Mouse (Mus musculus): ENCODE data around the gene Mov10l1.

The Mov10l1 gene

GRCm38 (mm10) chr15:89007781-89008180 lies 25.1 kb downstream of the Mov10l1 start:
- intact Hi-C loops (cut with DNase I) = no loop called here

GRCm38 (mm10) chr15:89016722-89017121 lies 34.0 kb downstream of the Mov10l1 start:
- intact Hi-C loops (cut with DNase I) = no loop called here

DNA sequence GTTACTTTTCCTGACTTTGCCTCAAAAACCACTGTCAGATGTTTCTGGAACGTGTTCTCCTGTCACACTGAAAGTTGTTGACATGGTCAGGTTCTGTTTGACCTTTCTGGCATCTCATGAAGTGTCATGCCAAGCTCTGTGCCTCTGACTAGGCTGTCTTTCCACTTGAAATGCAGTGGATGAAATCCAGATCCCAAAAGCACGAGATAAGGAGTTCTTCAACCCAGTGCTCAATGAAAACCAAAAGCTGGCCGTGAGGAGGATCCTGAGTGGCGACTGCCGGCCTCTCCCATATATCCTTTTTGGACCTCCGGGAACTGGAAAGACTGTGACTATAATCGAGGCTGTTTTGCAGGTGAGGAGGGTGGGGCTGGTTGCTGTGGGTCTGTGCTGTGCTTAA lies 37.4 kb downstream of the Mov10l1 start:
- intact Hi-C loops (cut with DNase I) = no loop called here

DNA sequence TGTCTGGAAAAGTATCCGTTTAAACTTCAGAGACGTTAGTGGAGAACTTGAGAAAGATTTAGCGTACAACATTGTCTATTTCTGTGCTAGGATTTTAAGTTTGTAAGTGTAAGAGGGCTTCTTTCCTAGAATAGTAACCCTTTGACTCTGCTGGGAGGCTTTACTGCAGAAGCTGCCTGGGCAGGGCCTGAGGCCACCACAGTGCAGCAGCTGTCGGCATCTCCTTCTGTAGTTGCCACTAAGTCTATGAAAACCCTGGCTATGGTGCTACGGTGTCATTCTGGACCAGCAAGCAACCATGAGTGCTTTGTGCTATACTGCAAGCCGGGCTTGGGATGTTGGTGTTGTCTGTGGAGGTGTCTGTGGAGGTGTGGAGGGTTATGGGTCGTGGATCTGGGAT lies 37.8 kb downstream of the Mov10l1 start:
- intact Hi-C loops (cut with DNase I) = no loop called here

- intact Hi-C loops (cut with DNase I) = no loop called here
Observed at GRCm38 (mm10) chr15:89044381-89044780, 61.7 kb downstream of the Mov10l1 start.

- intact Hi-C loops (cut with DNase I) = no loop called here
Observed at GRCm38 (mm10) chr15:89046356-89046755, 63.6 kb downstream of the Mov10l1 start.

DNA sequence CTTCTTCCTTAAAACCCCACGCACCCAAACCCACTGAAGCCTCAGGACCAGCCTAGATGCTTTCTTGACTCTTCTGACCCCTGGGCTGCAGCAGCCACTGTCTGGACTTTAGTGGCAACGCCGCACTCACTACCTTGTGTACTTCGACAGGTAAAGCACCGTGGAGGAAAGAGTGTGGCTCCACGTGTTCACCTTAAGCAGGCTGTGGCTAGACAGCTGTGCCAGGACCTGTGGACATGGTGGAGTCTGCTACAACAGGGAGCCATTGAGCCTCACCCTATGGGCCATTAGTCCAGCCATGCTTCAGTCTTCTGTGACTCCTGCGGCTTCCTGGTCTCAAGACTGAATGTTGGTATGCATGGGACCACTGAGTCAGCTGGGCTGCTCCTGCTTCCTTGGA lies 72.0 kb downstream of the Mov10l1 start:
- intact Hi-C loops (cut with DNase I) = no loop called here

DNA sequence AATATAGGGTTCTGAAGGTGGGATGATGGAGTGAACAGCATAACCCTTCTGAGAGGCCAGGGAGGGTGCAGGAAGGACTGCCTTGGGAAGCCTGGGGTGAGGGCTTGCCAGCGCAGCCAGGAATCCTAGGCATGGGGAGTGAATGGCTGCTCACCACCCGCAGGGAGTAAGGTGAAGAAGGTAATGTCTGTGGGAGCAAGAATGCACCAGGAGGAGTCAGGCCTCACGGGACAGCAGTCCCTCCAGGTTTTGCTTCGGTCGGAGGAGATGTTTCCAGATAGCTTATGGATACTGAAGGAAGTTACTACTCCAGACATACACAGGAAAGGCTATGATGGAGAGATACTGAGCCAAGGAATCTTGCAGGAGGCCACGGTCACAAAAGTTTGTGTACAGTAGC lies 76.0 kb downstream of the Mov10l1 start:
- intact Hi-C loops (cut with DNase I) = no loop called here

GRCm38 (mm10) chr15:89059161-89059931 lies 76.6 kb downstream of the Mov10l1 start, which contains the start of gene Panx2:
Panx2 (plus strand) TSS chr15:89059734.
- intact Hi-C loops (cut with DNase I) = no loop called here

- intact Hi-C loops (cut with DNase I) = no loop called here
Observed at GRCm38 (mm10) chr15:89060032-89060681, 77.4 kb downstream of the Mov10l1 start.

- intact Hi-C loops (cut with DNase I) = no loop called here
Observed at GRCm38 (mm10) chr15:89060811-89061460, 78.2 kb downstream of the Mov10l1 start.

DNA sequence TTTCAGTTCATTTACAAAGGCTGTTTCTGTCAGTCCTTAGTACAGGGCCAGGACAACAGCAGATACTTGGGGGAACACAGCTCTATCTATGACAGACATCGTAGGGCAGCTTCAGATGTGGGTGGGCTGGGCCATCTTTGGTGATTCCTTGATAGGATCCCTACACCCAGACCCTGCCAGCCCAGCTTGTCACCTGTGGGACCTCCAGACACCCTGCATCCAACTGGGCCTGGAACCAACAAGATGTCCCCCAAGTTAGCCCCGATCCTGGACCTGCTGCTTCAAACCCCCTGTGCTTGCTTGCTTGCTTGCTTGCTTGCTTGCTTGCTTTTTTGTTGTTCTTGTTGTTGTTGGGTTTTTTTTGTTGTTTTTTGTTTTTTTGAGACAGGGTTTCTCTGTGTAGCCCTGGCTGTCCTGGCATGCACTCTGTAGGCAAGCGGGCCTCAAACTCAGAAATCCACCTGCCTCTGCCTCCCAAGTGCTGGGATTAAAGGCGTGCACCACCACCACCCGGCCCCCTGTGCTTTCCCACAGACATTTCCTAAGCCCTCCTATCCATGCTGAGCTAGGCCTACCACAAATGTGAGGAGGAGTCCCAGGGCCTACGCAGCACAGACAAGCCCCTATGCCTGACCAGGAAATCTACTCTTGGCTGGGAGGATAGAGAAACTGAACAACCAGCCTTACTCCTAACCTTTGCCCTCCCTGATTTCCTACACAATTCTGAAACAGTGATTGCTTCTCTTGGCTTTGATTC lies 79.2 kb downstream of the Mov10l1 start:
- intact Hi-C loops (cut with DNase I) = no loop called here

- intact Hi-C loops (cut with DNase I) = no loop called here
Observed at GRCm38 (mm10) chr15:89062518-89062910, 79.8 kb downstream of the Mov10l1 start.

DNA sequence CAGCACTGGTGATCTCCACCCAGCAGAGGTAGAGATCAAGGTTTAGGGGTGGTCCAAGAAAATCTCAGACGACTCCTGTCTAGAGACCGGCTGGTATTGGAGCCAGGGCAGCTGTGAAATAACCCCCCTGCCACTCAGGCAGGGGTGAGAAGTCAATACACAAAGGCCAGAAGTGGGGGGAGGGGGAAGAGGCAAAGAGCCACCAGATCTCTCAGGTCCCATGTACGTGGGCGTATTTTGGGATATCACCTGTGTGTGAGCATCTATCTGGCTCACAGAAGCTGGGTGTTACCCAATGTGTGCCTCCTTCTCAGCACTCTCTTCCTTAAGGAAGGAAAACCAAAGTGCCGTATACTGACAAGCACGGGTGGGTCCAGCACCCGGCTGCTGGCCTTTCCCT lies 80.3 kb downstream of the Mov10l1 start:
- intact Hi-C loops (cut with DNase I) = no loop called here

DNA sequence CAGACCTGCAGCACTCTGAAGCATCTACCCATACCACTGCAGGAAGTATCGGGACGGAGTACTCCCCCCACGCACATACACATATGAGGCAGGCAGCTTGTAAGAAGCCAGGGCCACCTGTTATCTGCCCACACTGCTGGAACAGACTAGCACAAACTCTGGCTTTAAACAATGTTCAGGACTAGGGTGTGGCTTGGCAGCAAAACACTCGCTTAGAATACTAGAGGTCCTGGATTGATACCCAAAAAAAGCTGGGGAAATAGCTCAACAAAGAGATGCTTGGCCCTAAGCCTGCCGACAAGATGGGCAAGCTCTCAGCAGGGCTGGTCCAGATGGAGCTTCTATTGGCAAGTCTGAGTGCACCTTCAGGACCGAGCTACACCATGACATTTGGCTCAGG lies 80.8 kb downstream of the Mov10l1 start:
- intact Hi-C loops (cut with DNase I) = no loop called here

GRCm38 (mm10) chr15:89064891-89065290 lies 82.2 kb downstream of the Mov10l1 start:
- intact Hi-C loops (cut with DNase I) = no loop called here

- intact Hi-C loops (cut with DNase I) = no loop called here
Observed at GRCm38 (mm10) chr15:89067609-89068008, 84.9 kb downstream of the Mov10l1 start.

- intact Hi-C loops (cut with DNase I) = no loop called here
Observed at GRCm38 (mm10) chr15:89068226-89068625, 85.5 kb downstream of the Mov10l1 start.

GRCm38 (mm10) chr15:89069336-89069840 lies 86.7 kb downstream of the Mov10l1 start:
- intact Hi-C loops (cut with DNase I) = no loop called here

- intact Hi-C loops (cut with DNase I) = no loop called here
Observed at GRCm38 (mm10) chr15:89070606-89071005, 87.9 kb downstream of the Mov10l1 start.

- intact Hi-C loops (cut with DNase I) = no loop called here
Observed at GRCm38 (mm10) chr15:89073993-89074603, 91.4 kb downstream of the Mov10l1 start.
